Mouse (Mus musculus) layer of hippocampus, postnatal 10 days (tissue): ENCODE results near the gene Plaa. TPM values are rescaled to one million over a fixed set of nuclear protein-coding genes. Genes with fewer than 3 reads are reported as not detected.

Experiments
- DNase-seq, 2 experiments: peaks; one replicate each; pipeline ENCODE4 v3.0.0; 2021; ENCODE audit warnings: low spot score in 2 of 2
- total RNA-seq, 2 experiments: library from RNA; stranded (reverse); gene quantifications; 2 replicates each; pipeline ENCODE4 v1.2.3; 2021

Gene Plaa
- total RNA-seq, 2 experiments from 2014 or later, result 71.9 to 72.4 TPM

DNA sequence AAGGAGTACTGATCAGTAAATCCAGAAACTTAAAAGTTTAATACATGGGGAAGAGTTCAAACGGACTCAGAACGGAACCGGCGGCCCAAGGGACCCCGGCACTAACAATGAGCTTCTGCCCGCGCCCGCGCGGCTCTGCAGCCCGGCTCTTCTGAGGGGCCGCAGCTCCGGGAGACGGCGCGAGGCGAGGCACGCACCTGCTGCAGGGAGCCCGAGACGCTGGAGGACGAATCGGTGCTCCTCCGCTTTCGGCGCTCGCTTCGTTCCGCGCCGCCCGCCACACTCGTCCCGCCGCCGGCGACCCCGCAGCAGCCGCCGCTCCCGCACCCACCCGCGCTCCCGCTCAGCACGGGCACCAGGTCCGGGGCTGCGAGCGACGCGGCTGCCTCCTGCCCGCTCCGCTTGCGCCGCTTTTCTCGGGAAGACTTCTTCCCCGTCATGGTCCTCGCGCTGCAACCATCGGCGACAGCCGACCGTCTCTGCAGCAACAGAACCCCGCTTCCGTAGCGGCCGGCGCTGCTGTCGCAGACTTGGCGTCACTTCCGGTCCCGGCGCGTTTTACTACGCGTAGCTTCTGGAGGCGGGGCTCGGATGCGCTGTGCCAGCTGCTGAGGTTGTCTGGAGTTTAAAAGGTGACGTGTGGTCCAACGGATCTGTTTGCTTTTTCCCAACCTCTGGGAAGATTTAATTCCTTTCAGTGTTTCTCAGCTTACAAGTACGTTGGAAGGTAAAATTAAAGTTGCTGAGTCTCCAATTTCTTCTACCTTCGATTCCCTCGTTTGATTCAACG, 46.6 kb downstream of the Plaa start, which contains the start of the genes Gm10306 and Caap1:
Gene Gm10306, plus strand, starts transcription at position 282 of the 790 bp plus-strand sequence.
Gene Caap1, minus strand, starts transcription at position 532 of the 790 bp plus-strand sequence.
- peak; percentile 96 to 98 for DNase-seq

DNA sequence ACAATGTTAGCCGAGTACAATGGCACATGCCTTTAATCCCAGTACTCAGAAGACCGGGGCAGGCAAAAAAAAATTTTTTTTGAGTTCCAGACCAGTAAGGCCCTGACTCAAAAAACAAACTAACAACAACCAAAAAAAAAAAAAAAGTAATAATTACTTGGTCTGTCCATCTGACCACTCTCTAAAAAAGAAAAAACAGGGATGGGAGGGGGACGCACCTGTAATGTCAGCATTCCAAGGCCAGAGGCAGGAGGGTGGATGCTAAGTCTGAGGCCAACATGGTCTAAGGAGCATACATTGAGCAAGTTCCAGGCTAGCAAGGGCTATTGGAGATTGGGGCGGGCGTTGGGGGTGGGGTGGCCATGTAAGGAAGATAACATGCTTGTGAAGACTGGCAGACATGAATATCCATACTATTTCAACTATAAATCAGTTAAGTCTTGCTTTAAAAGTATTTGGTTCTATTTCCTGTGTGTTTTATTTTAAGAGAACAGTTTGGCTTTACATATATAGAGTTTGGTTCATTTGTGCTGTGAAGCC, 48.0 kb downstream of the Plaa start:
- DNase-seq, result no peak

DNA sequence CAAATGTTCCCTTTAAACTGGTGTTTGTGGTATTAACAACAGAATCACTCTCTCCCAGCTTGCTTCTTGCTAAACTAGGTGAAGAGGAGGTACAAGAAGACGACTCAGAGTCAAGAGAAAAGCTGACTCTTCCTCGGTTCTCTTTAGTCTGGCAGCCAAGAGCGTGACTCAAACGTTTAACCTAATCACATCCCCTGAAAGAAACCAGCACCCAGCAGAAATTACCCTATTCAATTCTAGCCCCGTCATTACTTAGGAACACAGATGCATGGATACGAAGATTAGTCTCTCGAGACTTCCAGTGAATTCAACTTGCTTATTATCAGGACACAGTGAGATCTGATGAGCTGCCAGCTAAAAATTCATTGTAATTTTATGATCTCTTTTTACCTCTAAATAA, 58.7 kb downstream of the Plaa start:
- DNase-seq, result no peak

DNA sequence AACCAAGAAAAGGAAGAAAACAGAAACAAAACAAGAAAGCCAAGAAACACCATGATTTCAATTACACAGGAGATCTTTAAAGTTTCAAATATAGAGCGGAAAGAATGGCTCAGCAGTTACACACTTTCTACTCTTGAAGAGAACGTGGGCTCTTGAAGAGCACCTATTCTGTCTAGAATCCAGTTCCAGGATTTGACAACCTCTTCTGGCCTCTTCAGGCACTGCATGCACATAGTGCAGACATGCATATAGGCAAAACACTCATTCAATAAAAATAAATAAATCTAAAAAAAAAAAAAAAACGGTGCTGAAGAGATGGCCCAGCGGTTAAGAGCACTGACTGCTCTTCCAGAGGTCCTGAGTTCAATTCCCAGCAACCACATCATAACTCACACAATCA, 60.0 kb downstream of the Plaa start:
- no peak for DNase-seq

DNA sequence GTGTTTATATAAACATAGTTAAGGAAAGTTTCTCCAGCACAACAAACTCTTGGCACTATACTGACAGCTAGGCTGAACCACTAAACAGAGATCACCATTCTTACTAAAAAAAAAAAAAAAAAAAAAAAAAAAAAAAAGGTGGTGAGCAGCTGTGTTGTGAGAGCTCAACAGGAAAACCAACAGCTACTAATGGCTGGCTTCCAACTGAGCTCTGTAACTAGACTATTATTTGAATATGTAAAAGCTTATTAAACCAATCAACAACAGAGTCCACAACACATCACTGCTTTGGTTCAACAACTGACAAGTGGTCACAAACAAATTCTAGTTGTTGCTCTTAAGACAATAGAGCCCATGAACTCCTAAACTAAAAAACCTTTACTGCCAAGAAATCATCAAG, 69.8 kb downstream of the Plaa start:
- DNase-seq, result no peak

DNA sequence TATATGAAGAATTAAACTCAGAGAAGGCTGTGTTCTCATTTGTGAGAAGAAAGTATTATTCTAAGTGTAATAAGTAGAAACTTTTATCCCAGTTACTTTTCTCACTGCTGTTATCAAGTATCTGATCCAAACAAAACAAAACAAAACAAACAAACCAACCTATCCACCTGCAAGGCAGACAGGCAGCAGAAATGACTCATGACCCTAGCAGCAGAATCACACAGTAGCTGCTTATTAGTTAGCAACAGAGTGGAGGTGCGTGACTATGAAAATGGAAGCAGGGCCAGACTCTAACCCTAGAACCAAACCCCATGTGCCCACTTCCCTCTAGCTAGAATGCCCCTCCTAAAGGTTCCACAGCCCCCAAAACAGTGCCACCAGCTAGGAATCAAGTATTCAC, 73.6 kb downstream of the Plaa start:
- no peak for DNase-seq

DNA sequence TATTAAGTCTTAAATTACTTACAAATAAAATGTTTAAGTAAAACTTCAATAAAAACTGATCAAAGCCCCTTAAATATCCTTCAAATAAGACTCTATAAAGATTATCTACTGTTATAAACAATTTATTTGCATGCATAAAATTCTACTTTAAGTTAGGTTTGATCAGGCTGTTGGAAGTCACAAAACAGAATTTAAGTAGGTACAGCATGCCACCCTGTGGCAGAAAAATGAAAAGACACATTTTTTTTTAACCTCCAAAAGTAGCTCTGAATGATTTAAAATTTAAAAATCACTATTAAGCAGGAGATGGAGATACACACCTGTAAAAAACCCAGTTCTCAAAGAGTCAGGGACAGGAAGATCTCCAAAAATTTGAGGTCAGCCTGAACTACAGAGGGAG, 79.7 kb downstream of the Plaa start:
- DNase-seq, result no peak

DNA sequence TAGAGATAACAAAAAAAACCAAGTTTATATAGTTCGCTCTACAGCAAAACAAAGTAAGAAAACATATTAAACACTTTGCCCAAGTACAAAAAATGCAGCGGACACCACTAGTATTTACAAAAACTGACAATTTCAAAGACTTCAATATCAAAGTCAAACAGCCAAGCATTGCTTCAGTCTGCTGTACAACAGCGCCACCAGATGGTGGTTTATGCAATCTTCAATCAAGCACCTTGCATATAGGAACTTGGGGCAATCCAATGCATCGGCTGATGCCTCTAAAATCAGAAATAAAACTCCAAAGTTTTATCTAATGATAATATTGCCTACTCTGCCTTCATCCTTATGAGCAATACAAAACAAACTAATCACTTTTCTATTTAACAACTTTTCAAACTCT, 85.4 kb downstream of the Plaa start:
- DNase-seq, result peak; percentile 70 to 75

Other genes starting within 250 kb of the Plaa start
- gene Gm10306, start 46.7 kb downstream of the Plaa start, total RNA-seq, result not detected
- 10 to 100 TPM in 1 of 2 experiments, 1 to 10 TPM in 1; 9.7 to 11.1 TPM for gene Caap1, start 46.4 kb downstream of the Plaa start, total RNA-seq
- 10 to 100 TPM; 24.6 to 28.9 TPM for gene Ift74, start 11.2 kb upstream of the Plaa start, total RNA-seq
- gene Lrrc19, start 46.9 kb upstream of the Plaa start, total RNA-seq, result not detected
- 10 to 100 TPM; 11.2 to 12.2 TPM for gene Tek, start 136.0 kb upstream of the Plaa start, total RNA-seq